Mouse (Mus musculus) E14TG2a.4 (cell line): ENCODE results near the gene E130308A19Rik.

ENCODE experiments used
- H3K27me3 ChIP-seq: 2 replicates; pipeline ENCODE4 v1.6.1; 2014; ENCODE audit warnings: low read length, control low read depth; ENCODE audit not compliant: insufficient read depth
- H3K36me3 ChIP-seq: 2 replicates; pipeline ENCODE4 v1.6.1; 2014; ENCODE audit warnings: low read length, control low read depth; ENCODE audit not compliant: insufficient read depth
- H3K4me1 ChIP-seq: replicated peaks from 2 replicates; pipeline ENCODE4 v1.6.1; 2014; ENCODE audit warnings: low read depth, low read length, control low read depth
- H3K4me3 ChIP-seq: replicated peaks from 2 replicates; pipeline ENCODE4 v1.5.1; 2014; ENCODE audit warnings: mild to moderate bottlenecking, low read length
- H3K9me3 ChIP-seq: 2 replicates; pipeline ENCODE4 v1.6.1; 2014; ENCODE audit warnings: low read length, control low read depth
- CTCF ChIP-seq: conservative IDR thresholded peaks from 2 replicates; pipeline ENCODE4 v1.5.1; 2014; ENCODE audit warnings: low read length
- NANOG ChIP-seq: IDR thresholded peaks from 2 replicates; pipeline ENCODE4 v1.6.1; 2014; ENCODE audit warnings: borderline replicate concordance, low read length, mixed read lengths
- POU5F1 ChIP-seq: IDR thresholded peaks from 2 replicates; pipeline ENCODE4 v1.6.1; 2014; ENCODE audit warnings: low read length, borderline replicate concordance

Gene E130308A19Rik

GRCm38 (mm10) chr4:59805968-59806878, 180.2 kb downstream of the E130308A19Rik start:
- H3K9me3 ChIP-seq = no peaks in the 10 kb centered on the region
- H3K4me1 ChIP-seq = peaks cover 52% of the 10 kb centered on the region
- H3K27me3 ChIP-seq = 0 out of 2 replicates have a peak, but pooled peaks cover 5% of the 10 kb centered on the region
- TF ChIP-seq POU5F1 (no peak), CTCF (no peak), NANOG (no peak)
- peak overlapping the region; percentile 99 for H3K4me3 ChIP-seq
- peaks cover 15% of the 10 kb centered on the region; the same call in 1 of the 2 replicates for H3K36me3 ChIP-seq

GRCm38 (mm10) chr4:59806879-59807195, 180.8 kb downstream of the E130308A19Rik start:
- no peak for TF ChIP-seq CTCF
- no peak for TF ChIP-seq NANOG
- no peak for TF ChIP-seq POU5F1
- H3K36me3 ChIP-seq = peaks cover 15% of the 10 kb centered on the region; the same call in 1 of the 2 replicates
- H3K9me3 ChIP-seq = no peaks in the 10 kb centered on the region

GRCm38 (mm10) chr4:59807521-59807920, 181.5 kb downstream of the E130308A19Rik start:
- peaks cover 15% of the 10 kb centered on the region; the same call in 1 of the 2 replicates for H3K36me3 ChIP-seq
- H3K4me3 ChIP-seq = peak overlapping the region; percentile 99
- peaks cover 55% of the 10 kb centered on the region for H3K4me1 ChIP-seq
- H3K9me3 ChIP-seq = no peaks in the 10 kb centered on the region
- H3K27me3 ChIP-seq = 0 out of 2 replicates have a peak, but pooled peaks cover 3% of the 10 kb centered on the region
- TF ChIP-seq POU5F1 (no peak), NANOG (no peak), CTCF (no peak)

More at GRCm38 (mm10) chr4:59806879-59807195, 180.8 kb downstream of the E130308A19Rik start:
- Histone ChIP-seq H3K27me3 (0 out of 2 replicates have a peak, but pooled peaks cover 5% of the 10 kb centered on the region), H3K4me3 (peak overlapping the region; percentile 99), H3K4me1 (peaks cover 55% of the 10 kb centered on the region)

- Histone ChIP-seq H3K4me1 (peaks cover 55% of the 10 kb centered on the region), H3K36me3 (peaks cover 16% of the 10 kb centered on the region; the same call in 1 of the 2 replicates), H3K4me3 (no peak overlapping the region), H3K27me3 (no peaks in the 10 kb centered on the region), H3K9me3 (no peaks in the 10 kb centered on the region)
- TF ChIP-seq NANOG (no peak), CTCF (peak; percentile 60)
Observed at GRCm38 (mm10) chr4:59808396-59808795, 182.4 kb downstream of the E130308A19Rik start.
